Mouse (Mus musculus) heart, postnatal 25 days (tissue): ENCODE measurements around the gene Pidd1. TPM values are rescaled to one million over a fixed set of nuclear protein-coding genes. Genes with fewer than 3 reads are reported as not detected.

ENCODE experiments used
- DNase-seq: peaks from one replicate; pipeline ENCODE4 v3.0.0; 2022; ENCODE audit warnings: low spot score
- intact Hi-C: fragments of 180-260 bp; cut with DNase I; formaldehyde crosslinking; loops from one replicate; pipeline ENCODE4 v1.15.1; 2025
- total RNA-seq, 2 experiments: library from RNA; stranded (reverse); gene quantifications; 2 replicates each; pipeline ENCODE4 v1.2.3; 2021

The Pidd1 gene
- total RNA-seq, 2 experiments from 2014 or later: 0.39 to 0.86 TPM

DNA sequence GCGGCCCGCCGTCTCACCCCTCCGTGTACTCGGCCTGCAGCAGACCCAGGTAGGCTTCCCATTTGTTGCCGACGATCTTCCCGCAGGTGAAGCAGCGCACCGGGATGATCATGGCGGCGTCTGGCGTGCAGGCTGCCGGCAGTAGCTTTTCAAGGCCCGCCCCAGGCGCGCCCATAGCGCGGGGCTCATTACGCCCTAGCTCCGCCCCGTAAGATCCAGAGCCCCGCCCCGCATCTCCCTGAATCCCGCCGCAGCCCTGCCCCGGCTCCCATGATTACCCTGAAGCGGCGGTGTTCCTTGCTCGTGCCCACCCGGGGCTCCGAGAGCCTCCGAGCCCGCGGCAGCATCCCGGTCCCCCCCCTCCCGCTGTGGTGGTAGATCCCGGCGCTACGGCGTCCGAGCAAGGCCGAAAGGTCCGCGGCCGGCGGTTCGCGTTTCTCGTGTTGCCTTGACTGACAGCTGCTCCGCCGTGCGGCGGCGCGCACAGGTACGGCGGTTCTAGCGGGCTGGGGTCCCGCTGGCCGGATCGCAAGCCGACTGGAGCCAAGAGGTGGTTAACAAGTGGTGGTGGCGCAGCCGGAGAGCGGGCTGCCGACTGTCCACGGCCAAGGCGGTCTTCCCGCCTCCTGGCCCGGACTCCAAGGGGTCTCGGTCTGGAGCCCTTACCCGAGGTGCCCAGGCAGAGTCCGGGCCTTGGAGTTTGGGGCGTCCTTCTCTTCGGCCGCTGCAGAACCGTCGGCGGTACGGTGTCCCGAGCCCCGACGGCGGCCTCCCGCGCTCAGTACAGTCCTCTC, 31.4 kb upstream of the Pidd1 start, which contains the start of the genes Polr2l and Tspan4:
Gene Polr2l (minus strand): TSS at position 122 of the 794 bp plus-strand sequence.
Gene Tspan4 (plus strand): TSS at position 230 of the 794 bp plus-strand sequence.
- peak; percentile 76 for DNase-seq
- intact Hi-C loops: no loop called here

DNA sequence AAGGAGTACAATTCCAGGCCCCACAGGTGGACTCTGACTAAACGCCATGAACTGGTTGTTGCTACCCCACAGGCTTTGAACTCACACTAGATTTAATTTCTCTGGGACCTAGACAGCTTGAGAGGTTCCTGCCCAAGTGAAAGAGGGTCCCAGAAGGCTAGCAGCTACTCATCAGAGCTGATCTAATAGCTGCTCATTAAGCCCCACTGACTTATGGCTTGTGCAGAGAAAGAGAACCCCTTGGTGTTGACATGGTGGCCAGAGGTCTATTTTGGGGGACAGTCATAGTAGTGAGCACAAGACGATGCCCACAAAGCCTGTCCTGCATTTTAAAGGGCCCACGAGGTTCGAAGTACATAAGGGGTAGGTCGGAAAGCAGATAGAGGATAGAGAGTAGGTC, 30.3 kb upstream of the Pidd1 start:
- intact Hi-C loops: no loop called here
- no peak for DNase-seq

DNA sequence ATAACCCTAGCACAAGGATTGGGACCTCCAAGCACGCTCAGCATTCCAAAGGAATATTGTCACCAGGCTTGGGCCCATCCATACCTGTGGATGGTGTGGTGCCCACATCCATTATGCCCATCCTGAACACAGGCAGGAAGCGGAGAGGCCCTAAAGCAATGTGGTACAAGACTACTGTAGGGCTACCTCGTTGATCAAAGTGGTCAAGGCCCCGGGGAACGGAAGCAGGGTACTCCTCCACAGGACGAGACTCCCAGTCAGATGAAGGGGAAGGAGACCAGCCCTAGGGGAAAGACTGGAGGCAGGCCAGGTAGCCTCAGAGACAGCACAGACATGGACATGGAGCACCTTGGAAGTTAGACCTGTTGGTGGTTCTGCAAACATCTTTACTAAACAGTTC, 28.9 kb upstream of the Pidd1 start:
- no peak for DNase-seq
- intact Hi-C loops: no loop called here

DNA sequence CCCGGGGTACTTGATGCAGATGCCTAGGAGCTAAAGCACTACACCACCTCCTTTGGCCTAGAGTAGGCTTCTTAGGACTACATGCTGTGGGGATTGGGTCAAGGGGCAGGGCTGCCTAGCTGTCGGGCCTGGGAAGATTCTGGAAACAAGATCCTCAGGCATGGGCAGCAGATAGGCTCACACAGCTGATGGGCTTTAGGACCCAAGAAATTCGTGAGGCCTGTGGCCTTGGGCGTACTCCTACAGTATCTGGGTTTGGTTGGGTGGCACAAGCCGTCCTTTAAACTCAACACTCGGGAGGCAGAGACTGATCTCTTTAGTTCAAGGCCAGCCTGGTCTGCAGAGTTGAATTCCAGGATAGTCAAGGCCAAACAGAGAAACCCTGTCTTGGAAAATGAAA, 28.4 kb upstream of the Pidd1 start:
- intact Hi-C loops: no loop called here
- DNase-seq: no peak

GRCm38 (mm10) chr7:141471236-141471635, 27.4 kb upstream of the Pidd1 start:
- intact Hi-C loops: no loop called here
- no peak for DNase-seq

GRCm38 (mm10) chr7:141470637-141470944, 26.8 kb upstream of the Pidd1 start:
- DNase-seq: no peak
- intact Hi-C loops: no loop called here

- no peak for DNase-seq
- intact Hi-C loops: no loop called here
Observed at GRCm38 (mm10) chr7:141469901-141470636, 26.2 kb upstream of the Pidd1 start.

DNA sequence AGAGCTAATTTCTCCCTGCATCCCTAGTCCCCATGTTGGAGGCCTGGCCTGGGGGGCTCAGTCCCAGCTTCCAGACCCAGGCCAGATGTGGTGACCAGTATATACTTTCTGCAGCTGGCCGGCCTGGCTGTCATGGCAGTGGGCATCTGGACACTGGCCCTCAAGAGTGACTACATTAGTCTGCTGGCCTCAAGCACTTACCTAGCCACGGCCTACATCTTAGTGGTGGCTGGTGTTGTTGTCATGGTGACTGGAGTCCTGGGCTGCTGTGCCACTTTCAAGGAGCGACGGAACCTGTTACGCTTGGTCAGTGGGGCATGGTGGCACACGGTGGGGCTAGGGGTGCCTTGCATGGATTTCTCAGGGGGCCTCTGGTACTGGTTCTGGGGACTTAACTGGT, 25.5 kb upstream of the Pidd1 start:
- DNase-seq: no peak
- intact Hi-C loops: no loop called here

DNA sequence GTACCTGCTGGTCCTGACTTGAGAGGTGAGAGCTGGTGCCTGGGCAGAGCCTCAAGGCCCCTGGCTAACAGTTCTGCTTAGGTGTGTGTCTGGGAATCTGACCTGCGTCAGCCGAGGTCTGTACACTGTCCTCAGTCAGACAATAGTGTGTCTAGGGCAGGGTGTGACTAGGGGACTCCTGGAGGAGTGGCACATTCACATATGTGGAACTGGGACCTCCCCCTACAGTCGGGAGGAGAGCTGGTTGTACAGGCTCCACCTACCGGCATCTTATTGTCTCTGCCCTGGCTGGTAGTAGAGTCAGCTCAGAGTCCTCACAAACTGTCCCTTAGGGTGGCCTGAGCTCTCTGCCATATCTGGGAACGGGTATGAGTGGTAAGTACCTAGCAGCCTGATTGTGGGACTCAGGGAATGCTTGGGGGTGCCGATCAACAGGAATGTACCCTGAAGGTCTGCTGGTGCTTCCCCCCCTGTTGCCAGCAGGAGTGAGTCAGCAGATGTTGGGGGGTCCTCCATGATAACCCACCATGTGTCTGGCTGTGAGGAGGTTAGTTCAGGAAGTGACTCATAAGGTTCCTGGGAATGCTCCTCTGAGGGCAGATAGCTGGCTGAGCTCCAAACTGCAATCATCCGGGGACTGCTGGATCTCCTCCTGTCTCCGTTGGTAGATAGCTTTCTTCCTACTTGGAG, 24.8 kb upstream of the Pidd1 start:
- peak; percentile 69 for DNase-seq
- intact Hi-C loops: no loop called here

- no peak for DNase-seq
- intact Hi-C loops: no loop called here
Observed at GRCm38 (mm10) chr7:141468164-141468521, 24.3 kb upstream of the Pidd1 start.

- intact Hi-C loops: no loop called here
Observed at GRCm38 (mm10) chr7:141467230-141468030, 23.6 kb upstream of the Pidd1 start, which contains the start of gene Cd151. Gene Cd151 (plus strand): TSS chr7:141467392.

GRCm38 (mm10) chr7:141466607-141467148, 22.9 kb upstream of the Pidd1 start:
- intact Hi-C loops: no loop called here

More at GRCm38 (mm10) chr7:141467230-141468030, 23.6 kb upstream of the Pidd1 start, which contains the start of gene Cd151:
- DNase-seq: peak; percentile 86

GRCm38 (mm10) chr7:141466045-141466394, 22.2 kb upstream of the Pidd1 start:
- intact Hi-C loops: no loop called here
- DNase-seq: peak; percentile 51

More at GRCm38 (mm10) chr7:141466607-141467148, 22.9 kb upstream of the Pidd1 start:
- no peak for DNase-seq

DNA sequence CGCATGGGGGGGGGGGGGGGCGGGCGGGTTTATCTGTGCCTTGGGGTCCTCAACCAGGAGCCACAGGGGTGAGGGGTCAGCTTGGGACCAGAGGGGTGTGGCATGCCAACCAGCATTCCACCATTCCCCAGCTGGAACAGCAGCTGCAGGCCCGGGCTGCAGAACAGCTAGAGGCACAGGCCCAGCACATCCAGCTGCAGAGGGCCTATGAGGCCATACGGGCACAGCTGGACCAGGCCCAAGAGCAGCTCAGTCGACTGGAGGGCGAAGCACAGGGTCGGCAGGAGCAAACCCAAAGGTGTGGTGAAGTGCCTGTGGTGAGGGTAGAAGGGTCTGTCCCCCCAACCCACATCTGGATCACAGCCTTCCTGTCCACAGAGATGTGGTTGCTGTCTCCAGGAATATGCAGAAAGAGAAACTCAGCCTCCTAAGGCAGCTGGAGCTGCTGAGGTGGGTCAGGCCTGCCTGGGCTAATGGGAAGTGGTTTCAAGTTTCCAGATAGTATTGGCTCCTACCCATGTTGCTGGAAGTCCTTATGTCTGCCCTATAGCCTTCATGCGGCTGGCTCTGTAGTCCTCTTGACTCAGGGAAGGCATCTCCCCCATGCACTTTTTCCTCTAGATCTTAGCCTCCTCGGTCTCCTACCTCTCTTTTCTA, 21.7 kb upstream of the Pidd1 start:
- intact Hi-C loops: no loop called here
- DNase-seq: no peak

GRCm38 (mm10) chr7:141464603-141465201, 20.9 kb upstream of the Pidd1 start:
- DNase-seq: no peak
- intact Hi-C loops: no loop called here

DNA sequence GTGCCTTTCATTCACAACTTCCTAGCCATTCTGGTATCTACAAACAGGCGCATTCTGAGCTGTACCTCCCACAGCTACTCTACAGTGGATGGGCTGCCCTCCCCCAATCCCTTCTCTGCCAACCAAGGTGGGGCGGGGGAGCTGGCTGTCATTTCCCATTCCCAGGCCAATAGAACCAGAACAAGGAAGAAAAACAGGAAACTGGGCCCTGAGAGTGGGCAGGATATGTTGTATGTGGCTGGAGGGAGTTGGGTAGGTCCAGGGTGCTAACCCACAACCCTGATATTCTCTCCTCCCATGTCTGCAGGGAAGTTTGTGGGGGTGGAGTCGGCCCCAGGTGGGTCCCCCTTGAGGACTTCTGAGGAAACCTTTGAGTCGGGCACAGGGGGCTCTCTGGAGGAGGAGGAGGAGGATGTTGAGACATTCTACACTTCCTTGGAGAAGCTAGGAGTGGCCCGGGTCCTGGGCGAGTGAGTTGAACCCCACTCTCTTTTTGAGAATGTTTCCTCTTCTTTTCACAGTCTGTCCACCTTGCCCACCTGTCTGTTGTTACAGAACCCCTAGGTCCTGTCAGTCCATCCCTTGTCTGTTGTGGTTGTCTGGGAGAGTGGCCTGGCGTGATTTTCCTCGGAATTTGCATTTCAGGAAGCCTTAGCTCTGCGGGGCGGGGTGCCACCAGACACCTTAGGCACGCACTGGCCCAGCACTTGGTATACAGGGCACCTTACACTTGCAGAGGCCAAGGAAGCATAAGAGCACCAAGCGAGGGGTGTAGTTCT, 20.2 kb upstream of the Pidd1 start:
- intact Hi-C loops: no loop called here
- peak; percentile 80 for DNase-seq

- DNase-seq: no peak
- intact Hi-C loops: no loop called here
Observed at GRCm38 (mm10) chr7:141462333-141462821, 18.6 kb upstream of the Pidd1 start.
